Mouse (Mus musculus) testis, adult 2 months (tissue): Measurements from ENCODE around the gene Ppm1d. TPM values are rescaled to one million over a fixed set of nuclear protein-coding genes. Genes with fewer than 3 reads are reported as not detected.

Experiments
- H3K27ac ChIP-seq: fragments of 200-500 bp; 2 replicates; pipeline ENCODE4 v1.5.1; 2012; ENCODE audit warnings: low read depth, low read length; ENCODE audit not compliant: control insufficient read depth, insufficient read depth
- H3K27me3 ChIP-seq: fragments of 200-500 bp; 2 replicates; pipeline ENCODE4 v1.6.1; 2012; ENCODE audit warnings: mild to moderate bottlenecking, low read length, moderate library complexity; ENCODE audit not compliant: control insufficient read depth, insufficient read depth
- H3K36me3 ChIP-seq: fragments of 200-500 bp; 2 replicates; pipeline ENCODE4 v1.6.1; 2012; ENCODE audit warnings: mild to moderate bottlenecking, low read length; ENCODE audit not compliant: control insufficient read depth, insufficient read depth
- H3K4me1 ChIP-seq: fragments of 200-500 bp; 2 replicates; pipeline ENCODE4 v1.6.1; 2012; ENCODE audit warnings: low read length; ENCODE audit not compliant: control insufficient read depth, insufficient read depth
- H3K4me3 ChIP-seq: fragments of 200-500 bp; 2 replicates; pipeline ENCODE4 v1.5.1; 2012; ENCODE audit warnings: low read depth, mild to moderate bottlenecking, low read length, moderate library complexity, mixed read lengths; ENCODE audit not compliant: control insufficient read depth
- CTCF ChIP-seq: fragments of 200-500 bp; IDR thresholded peaks from 2 replicates; pipeline ENCODE4 v1.5.1; 2012; ENCODE audit warnings: low read depth, mild to moderate bottlenecking, inconsistent platforms, low read length, moderate library complexity; ENCODE audit not compliant: control insufficient read depth, insufficient read depth, insufficient replicate concordance
- POLR2A ChIP-seq: fragments of 200-500 bp; IDR thresholded peaks from 2 replicates; pipeline ENCODE4 v1.6.1; 2012; ENCODE audit warnings: low read depth, mild to moderate bottlenecking, inconsistent platforms, low read length, moderate library complexity; ENCODE audit not compliant: control insufficient read depth
- polyA plus RNA-seq: library from polyadenylated mRNA; depleted of rRNA; stranded (reverse); fragments of >200 nt; gene quantifications from 2 replicates; pipeline ENCODE4 v1.2.3, GENCODE M21; 2012

Gene Ppm1d
- polyA plus RNA-seq, 1 experiment, result 106 TPM

- H3K27me3 ChIP-seq, result no peaks in the 10 kb centered on the region
- H3K36me3 ChIP-seq, result no peaks in the 10 kb centered on the region
- peaks cover 5% of the 10 kb centered on the region for H3K4me1 ChIP-seq
- TF ChIP-seq CTCF, result no peak
- TF ChIP-seq POLR2A, result no peak
- H3K4me3 ChIP-seq, result no peak overlapping the region
- H3K27ac ChIP-seq, result no peak overlapping the region
Observed at GRCm38 (mm10) chr11:85281219-85281878, 29.7 kb upstream of the Ppm1d start.

- H3K27me3 ChIP-seq, result no peaks in the 10 kb centered on the region
- no peak overlapping the region for H3K4me3 ChIP-seq
- no peak overlapping the region for H3K27ac ChIP-seq
- no peaks in the 10 kb centered on the region; the same call in 1 of the 2 replicates for H3K4me1 ChIP-seq
- no peaks in the 10 kb centered on the region for H3K36me3 ChIP-seq
- TF ChIP-seq POLR2A (no peak), CTCF (no peak)
Observed at GRCm38 (mm10) chr11:85297953-85298352, 13.1 kb upstream of the Ppm1d start.

GRCm38 (mm10) chr11:85299880-85300279, 11.2 kb upstream of the Ppm1d start:
- Histone ChIP-seq H3K27ac (no peak overlapping the region), H3K36me3 (no peaks in the 10 kb centered on the region), H3K4me1 (no peaks in the 10 kb centered on the region; the same call in 1 of the 2 replicates), H3K27me3 (no peaks in the 10 kb centered on the region), H3K4me3 (no peak overlapping the region)
- TF ChIP-seq POLR2A (no peak), CTCF (no peak)

- TF ChIP-seq POLR2A (no peak), CTCF (no peak)
- Histone ChIP-seq H3K27me3 (no peaks in the 10 kb centered on the region), H3K4me3 (no peak overlapping the region), H3K4me1 (no peaks in the 10 kb centered on the region; the same call in 1 of the 2 replicates), H3K36me3 (no peaks in the 10 kb centered on the region), H3K27ac (no peak overlapping the region)
Observed at GRCm38 (mm10) chr11:85301161-85301560, 9.9 kb upstream of the Ppm1d start.

- TF ChIP-seq POLR2A (no peak), CTCF (no peak)
- Histone ChIP-seq H3K36me3 (no peaks in the 10 kb centered on the region), H3K4me3 (no peak overlapping the region), H3K4me1 (no peaks in the 10 kb centered on the region; the same call in 1 of the 2 replicates), H3K27me3 (no peaks in the 10 kb centered on the region), H3K27ac (no peak overlapping the region)
Observed at GRCm38 (mm10) chr11:85301836-85302235, 9.2 kb upstream of the Ppm1d start.

- Histone ChIP-seq H3K4me1 (no peaks in the 10 kb centered on the region; the same call in 1 of the 2 replicates), H3K27me3 (no peaks in the 10 kb centered on the region), H3K36me3 (no peaks in the 10 kb centered on the region), H3K4me3 (no peak overlapping the region), H3K27ac (no peak overlapping the region)
- TF ChIP-seq CTCF (no peak), POLR2A (no peak)
Observed at GRCm38 (mm10) chr11:85306577-85307260, 4.3 kb upstream of the Ppm1d start.

GRCm38 (mm10) chr11:85308799-85309198, 2.2 kb upstream of the Ppm1d start:
- H3K36me3 ChIP-seq, result no peaks in the 10 kb centered on the region; the same call in 1 of the 2 replicates
- no peak overlapping the region for H3K27ac ChIP-seq
- H3K4me3 ChIP-seq, result peak overlapping the region; percentile 20; the same call in 1 of the 2 replicates
- TF ChIP-seq CTCF, result no peak
- TF ChIP-seq POLR2A, result no peak
- no peaks in the 10 kb centered on the region; the same call in 1 of the 2 replicates for H3K4me1 ChIP-seq
- no peaks in the 10 kb centered on the region for H3K27me3 ChIP-seq
